Mouse (Mus musculus): ENCODE data around the gene Ocel1. TPM values are rescaled to one million over a fixed set of nuclear protein-coding genes. Genes with fewer than 3 reads are reported as not detected.
A peak's percentile ranks its signal among the peaks of the same experiment; 100 is the strongest.

Gene Ocel1
- polyA plus RNA-seq, 1 experiment from 2014 or later = 7.5 TPM

GRCm38 (mm10) chr8:71381971-71382961 is 11.2 kb downstream of the Ocel1 start:
- peak overlapping the region; percentile 98 for H3K4me3 ChIP-seq
- H3K27ac ChIP-seq = peak overlapping the region; percentile 99
- no peaks in the 10 kb centered on the region for H3K27me3 ChIP-seq (ENCODE audit: insufficient read depth, poor library complexity, severe bottlenecking)
- peaks cover 66% of the 10 kb centered on the region for H3K4me1 ChIP-seq (replicated peaks)
- peaks cover 18% of the 10 kb centered on the region for H3K36me3 ChIP-seq
- DNase-seq (ENCODE audit: low spot score) = peak; percentile 92
- no peaks in the 10 kb centered on the region for H3K9me3 ChIP-seq
- under 1% methylated on average over 79 of the region's 80 CpGs for WGBS

GRCm38 (mm10) chr8:71383396-71383795 is 12.3 kb downstream of the Ocel1 start:
- Histone ChIP-seq H3K4me1 (replicated peaks) (peaks cover 54% of the 10 kb centered on the region), H3K4me3 (peak overlapping the region; percentile 98), H3K9me3 (no peaks in the 10 kb centered on the region), H3K27me3 (ENCODE audit: insufficient read depth, poor library complexity, severe bottlenecking) (no peaks in the 10 kb centered on the region), H3K27ac (peak overlapping the region; percentile 99), H3K36me3 (peaks cover 7% of the 10 kb centered on the region)
- WGBS = 6% methylated on average over 12 of the region's 12 CpGs
- DNase-seq (ENCODE audit: low spot score) = peak; percentile 73

GRCm38 (mm10) chr8:71383860-71384259 is 12.8 kb downstream of the Ocel1 start:
- Histone ChIP-seq H3K4me3 (peak overlapping the region; percentile 98), H3K27ac (peak overlapping the region; percentile 99)

GRCm38 (mm10) chr8:71385212-71385835 is 14.2 kb downstream of the Ocel1 start:
- Histone ChIP-seq H3K9me3 (no peaks in the 10 kb centered on the region), H3K36me3 (no peaks in the 10 kb centered on the region), H3K4me3 (peak overlapping the region; percentile 14), H3K4me1 (replicated peaks) (peaks cover 35% of the 10 kb centered on the region), H3K27ac (peak overlapping the region; percentile 99), H3K27me3 (ENCODE audit: insufficient read depth, poor library complexity, severe bottlenecking) (no peaks in the 10 kb centered on the region)
- WGBS = 76% methylated on average over 12 of the region's 12 CpGs
- DNase-seq (ENCODE audit: low spot score) = no peak

More at GRCm38 (mm10) chr8:71383860-71384259, 12.8 kb downstream of the Ocel1 start:
- WGBS = 32% methylated on average over 3 of the region's 3 CpGs
- DNase-seq (ENCODE audit: low spot score) = no peak
- Histone ChIP-seq H3K27me3 (ENCODE audit: insufficient read depth, poor library complexity, severe bottlenecking) (no peaks in the 10 kb centered on the region), H3K9me3 (no peaks in the 10 kb centered on the region), H3K36me3 (peaks cover 2% of the 10 kb centered on the region; the same call in 1 of the 2 replicates), H3K4me1 (replicated peaks) (peaks cover 50% of the 10 kb centered on the region)

GRCm38 (mm10) chr8:71388267-71388666 is 17.2 kb downstream of the Ocel1 start:
- Histone ChIP-seq H3K4me1 (replicated peaks) (peaks cover 28% of the 10 kb centered on the region), H3K9me3 (no peaks in the 10 kb centered on the region), H3K36me3 (no peaks in the 10 kb centered on the region), H3K27me3 (ENCODE audit: insufficient read depth, poor library complexity, severe bottlenecking) (no peaks in the 10 kb centered on the region), H3K27ac (no peak overlapping the region), H3K4me3 (no peak overlapping the region)
- no peak for DNase-seq (ENCODE audit: low spot score)
- 81% methylated on average over 1 of the region's 1 CpGs for WGBS

GRCm38 (mm10) chr8:71391696-71392095 is 20.6 kb downstream of the Ocel1 start:
- no peaks in the 10 kb centered on the region for H3K36me3 ChIP-seq
- H3K27me3 ChIP-seq (ENCODE audit: insufficient read depth, poor library complexity, severe bottlenecking) = no peaks in the 10 kb centered on the region
- WGBS = 91% methylated on average over 2 of the region's 2 CpGs
- peaks cover 35% of the 10 kb centered on the region for H3K4me1 ChIP-seq (replicated peaks)
- no peak for DNase-seq (ENCODE audit: low spot score)
- 0 out of 2 replicates have a peak, but pooled peaks cover 2% of the 10 kb centered on the region for H3K9me3 ChIP-seq
- no peak overlapping the region for H3K4me3 ChIP-seq
- H3K27ac ChIP-seq = no peak overlapping the region

GRCm38 (mm10) chr8:71392391-71392790 is 21.3 kb downstream of the Ocel1 start:
- Histone ChIP-seq H3K27me3 (ENCODE audit: insufficient read depth, poor library complexity, severe bottlenecking) (no peaks in the 10 kb centered on the region), H3K9me3 (0 out of 2 replicates have a peak, but pooled peaks cover 2% of the 10 kb centered on the region), H3K4me3 (no peak overlapping the region), H3K27ac (0 out of 2 replicates have a peak overlapping the region, but pooled peaks have one; percentile 30), H3K4me1 (replicated peaks) (peaks cover 39% of the 10 kb centered on the region), H3K36me3 (no peaks in the 10 kb centered on the region)
- 80% methylated on average over 5 of the region's 5 CpGs for WGBS
- DNase-seq (ENCODE audit: low spot score) = no peak

GRCm38 (mm10) chr8:71392871-71393270 is 21.8 kb downstream of the Ocel1 start:
- Histone ChIP-seq H3K4me1 (replicated peaks) (peaks cover 44% of the 10 kb centered on the region), H3K4me3 (peak overlapping the region; percentile 27), H3K27me3 (ENCODE audit: insufficient read depth, poor library complexity, severe bottlenecking) (no peaks in the 10 kb centered on the region), H3K9me3 (0 out of 2 replicates have a peak, but pooled peaks cover 2% of the 10 kb centered on the region), H3K27ac (peak overlapping the region; percentile 53; the same call in 1 of the 2 replicates), H3K36me3 (no peaks in the 10 kb centered on the region)
- peak; percentile 59 for DNase-seq (ENCODE audit: low spot score)
- 10% methylated on average over 3 of the region's 3 CpGs for WGBS

- Histone ChIP-seq H3K4me1 (replicated peaks) (peaks cover 45% of the 10 kb centered on the region), H3K9me3 (0 out of 2 replicates have a peak, but pooled peaks cover 2% of the 10 kb centered on the region), H3K27ac (peak overlapping the region; percentile 42), H3K4me3 (peak overlapping the region; percentile 16; the same call in 1 of the 2 replicates), H3K36me3 (peaks cover 14% of the 10 kb centered on the region), H3K27me3 (ENCODE audit: insufficient read depth, poor library complexity, severe bottlenecking) (no peaks in the 10 kb centered on the region)
- WGBS = 75% methylated on average over 7 of the region's 7 CpGs
- DNase-seq (ENCODE audit: low spot score) = no peak
Measured at GRCm38 (mm10) chr8:71394481-71394880, 23.4 kb downstream of the Ocel1 start.

- no peak overlapping the region for H3K4me3 ChIP-seq
- H3K36me3 ChIP-seq = peaks cover 20% of the 10 kb centered on the region
- DNase-seq (ENCODE audit: low spot score) = no peak
- WGBS = 86% methylated on average over 10 of the region's 10 CpGs
- H3K4me1 ChIP-seq (replicated peaks) = peaks cover 45% of the 10 kb centered on the region
- no peaks in the 10 kb centered on the region for H3K27me3 ChIP-seq (ENCODE audit: insufficient read depth, poor library complexity, severe bottlenecking)
- H3K9me3 ChIP-seq = 0 out of 2 replicates have a peak, but pooled peaks cover 2% of the 10 kb centered on the region
- H3K27ac ChIP-seq = peak overlapping the region; percentile 42
Measured at GRCm38 (mm10) chr8:71395071-71395470, 24.0 kb downstream of the Ocel1 start.

- Histone ChIP-seq H3K9me3 (0 out of 2 replicates have a peak, but pooled peaks cover 2% of the 10 kb centered on the region), H3K27ac (peak within 1 kb of the TSS; percentile 91), H3K36me3 (peaks cover 24% of the 10 kb centered on the region), H3K27me3 (ENCODE audit: insufficient read depth, poor library complexity, severe bottlenecking) (no peaks in the 10 kb centered on the region), H3K4me1 (replicated peaks) (peaks cover 45% of the 10 kb centered on the region), H3K4me3 (peak within 1 kb of the TSS; percentile 91)
- 85% methylated on average over 9 of the region's 9 CpGs for WGBS
- DNase-seq (ENCODE audit: low spot score) = no peak
Measured at GRCm38 (mm10) chr8:71395629-71396028, 24.5 kb downstream of the Ocel1 start, which contains the start of gene Ushbp1. Gene Ushbp1 (minus strand): TSS chr8:71395802.

- peaks cover 32% of the 10 kb centered on the region for H3K36me3 ChIP-seq
- peak; percentile 93 for DNase-seq (ENCODE audit: low spot score)
- H3K9me3 ChIP-seq = 0 out of 2 replicates have a peak, but pooled peaks cover 2% of the 10 kb centered on the region
- H3K27me3 ChIP-seq (ENCODE audit: insufficient read depth, poor library complexity, severe bottlenecking) = no peaks in the 10 kb centered on the region
- 1% methylated on average over 34 of the region's 34 CpGs for WGBS
- peak within 1 kb of the TSS; percentile 91 for H3K27ac ChIP-seq
- H3K4me1 ChIP-seq (replicated peaks) = peaks cover 45% of the 10 kb centered on the region
- H3K4me3 ChIP-seq = peak within 1 kb of the TSS; percentile 91
Measured at GRCm38 (mm10) chr8:71396639-71397305, 25.7 kb downstream of the Ocel1 start, which contains the start of gene Babam1. Gene Babam1 (plus strand): TSS chr8:71396861.
